Mouse (Mus musculus) E14TG2a.4 (cell line): ENCODE data around the gene Fam168b.

ENCODE experiments used
- H3K27me3 ChIP-seq: 2 replicates; pipeline ENCODE4 v1.6.1; 2014; ENCODE audit warnings: low read length, control low read depth; ENCODE audit not compliant: insufficient read depth
- H3K36me3 ChIP-seq: 2 replicates; pipeline ENCODE4 v1.6.1; 2014; ENCODE audit warnings: low read length, control low read depth; ENCODE audit not compliant: insufficient read depth
- H3K4me1 ChIP-seq: replicated peaks from 2 replicates; pipeline ENCODE4 v1.6.1; 2014; ENCODE audit warnings: low read depth, low read length, control low read depth
- H3K4me3 ChIP-seq: replicated peaks from 2 replicates; pipeline ENCODE4 v1.5.1; 2014; ENCODE audit warnings: mild to moderate bottlenecking, low read length
- H3K9me3 ChIP-seq: 2 replicates; pipeline ENCODE4 v1.6.1; 2014; ENCODE audit warnings: low read length, control low read depth
- CTCF ChIP-seq: conservative IDR thresholded peaks from 2 replicates; pipeline ENCODE4 v1.5.1; 2014; ENCODE audit warnings: low read length
- NANOG ChIP-seq: IDR thresholded peaks from 2 replicates; pipeline ENCODE4 v1.6.1; 2014; ENCODE audit warnings: borderline replicate concordance, low read length, mixed read lengths
- POU5F1 ChIP-seq: IDR thresholded peaks from 2 replicates; pipeline ENCODE4 v1.6.1; 2014; ENCODE audit warnings: low read length, borderline replicate concordance

Gene Fam168b

GRCm38 (mm10) chr1:34842887-34843618 lies at the start of gene Fam168b:
TSS of gene Fam168b (minus strand) at chr1:34843065.
- H3K27me3 ChIP-seq: peaks cover 10% of the 10 kb centered on the region; the same call in 1 of the 2 replicates
- peak within 1 kb of the TSS; percentile 88 for H3K4me3 ChIP-seq
- 0 out of 2 replicates have a peak, but pooled peaks cover 3% of the 10 kb centered on the region for H3K9me3 ChIP-seq
- peaks cover 44% of the 10 kb centered on the region for H3K4me1 ChIP-seq
- TF ChIP-seq CTCF (no peak), POU5F1 (no peak), NANOG (no peak)
- peaks cover 16% of the 10 kb centered on the region for H3K36me3 ChIP-seq

GRCm38 (mm10) chr1:34892466-34892865 lies 49.6 kb upstream of the Fam168b start:
- H3K4me3 ChIP-seq: no peak overlapping the region
- H3K9me3 ChIP-seq: peaks cover 45% of the 10 kb centered on the region
- TF ChIP-seq CTCF: no peak
- H3K36me3 ChIP-seq: no peaks in the 10 kb centered on the region
- no peaks in the 10 kb centered on the region for H3K27me3 ChIP-seq
- no peaks in the 10 kb centered on the region for H3K4me1 ChIP-seq

GRCm38 (mm10) chr1:34891559-34892289 lies 48.9 kb upstream of the Fam168b start:
- TF ChIP-seq NANOG (no peak), POU5F1 (no peak), CTCF (no peak)
- Histone ChIP-seq H3K9me3 (peaks cover 45% of the 10 kb centered on the region), H3K4me3 (no peak overlapping the region), H3K4me1 (no peaks in the 10 kb centered on the region), H3K27me3 (no peaks in the 10 kb centered on the region), H3K36me3 (no peaks in the 10 kb centered on the region)

- Histone ChIP-seq H3K4me1 (peaks cover 5% of the 10 kb centered on the region), H3K27me3 (no peaks in the 10 kb centered on the region), H3K9me3 (peaks cover 24% of the 10 kb centered on the region), H3K4me3 (no peak overlapping the region), H3K36me3 (no peaks in the 10 kb centered on the region)
- TF ChIP-seq POU5F1 (no peak), CTCF (no peak), NANOG (no peak)
Observed at GRCm38 (mm10) chr1:34883776-34884175, 40.9 kb upstream of the Fam168b start.

- TF ChIP-seq POU5F1 (no peak), NANOG (no peak), CTCF (no peak)
- H3K4me1 ChIP-seq: peaks cover 5% of the 10 kb centered on the region
- H3K36me3 ChIP-seq: no peaks in the 10 kb centered on the region
- no peaks in the 10 kb centered on the region for H3K27me3 ChIP-seq
- peaks cover 22% of the 10 kb centered on the region for H3K9me3 ChIP-seq
- H3K4me3 ChIP-seq: no peak overlapping the region
Observed at GRCm38 (mm10) chr1:34879611-34880010, 36.7 kb upstream of the Fam168b start.

GRCm38 (mm10) chr1:34873551-34873950 lies 30.7 kb upstream of the Fam168b start:
- no peaks in the 10 kb centered on the region for H3K4me1 ChIP-seq
- H3K27me3 ChIP-seq: no peaks in the 10 kb centered on the region
- H3K9me3 ChIP-seq: no peaks in the 10 kb centered on the region
- no peaks in the 10 kb centered on the region for H3K36me3 ChIP-seq
- H3K4me3 ChIP-seq: no peak overlapping the region
- TF ChIP-seq POU5F1 (no peak), NANOG (no peak), CTCF (no peak)

- H3K36me3 ChIP-seq: no peaks in the 10 kb centered on the region
- no peaks in the 10 kb centered on the region for H3K27me3 ChIP-seq
- no peaks in the 10 kb centered on the region for H3K9me3 ChIP-seq
- TF ChIP-seq NANOG (no peak), POU5F1 (no peak), CTCF (no peak)
- H3K4me3 ChIP-seq: no peak overlapping the region
- H3K4me1 ChIP-seq: no peaks in the 10 kb centered on the region
Observed at GRCm38 (mm10) chr1:34871170-34871569, 28.3 kb upstream of the Fam168b start.

GRCm38 (mm10) chr1:34869231-34869630 lies 26.4 kb upstream of the Fam168b start:
- Histone ChIP-seq H3K4me3 (no peak overlapping the region), H3K9me3 (no peaks in the 10 kb centered on the region), H3K36me3 (no peaks in the 10 kb centered on the region), H3K4me1 (peaks cover 7% of the 10 kb centered on the region; the same call in 1 of the 2 replicates), H3K27me3 (no peaks in the 10 kb centered on the region)
- TF ChIP-seq POU5F1: no peak
- no peak for TF ChIP-seq NANOG
- no peak for TF ChIP-seq CTCF

GRCm38 (mm10) chr1:34868391-34868790 lies 25.5 kb upstream of the Fam168b start:
- Histone ChIP-seq H3K4me3 (no peak overlapping the region), H3K27me3 (no peaks in the 10 kb centered on the region), H3K4me1 (peaks cover 7% of the 10 kb centered on the region; the same call in 1 of the 2 replicates), H3K9me3 (no peaks in the 10 kb centered on the region), H3K36me3 (peaks cover 6% of the 10 kb centered on the region; the same call in 1 of the 2 replicates)
- TF ChIP-seq NANOG (no peak), CTCF (no peak), POU5F1 (no peak)
